Mouse (Mus musculus) cerebellum, adult 2 months (tissue): ENCODE results near the gene Ankrd35. TPM values are rescaled to one million over a fixed set of nuclear protein-coding genes. Genes with fewer than 3 reads are reported as not detected.
"Not testable (repeated sequence)": the region's sequence is repeated elsewhere in the genome, so short reads cannot be mapped to it uniquely, and the experiment has no call there.

ENCODE experiments used
- DNase-seq, 2 experiments: peaks; one replicate each; pipeline ENCODE4 v3.0.0; 2021
- H3K27ac ChIP-seq: fragments of 200-500 bp; 2 replicates; pipeline ENCODE4 v1.5.1; 2012; ENCODE audit warnings: low read length, control low read depth, inconsistent platforms; ENCODE audit not compliant: insufficient read depth
- H3K27me3 ChIP-seq: fragments of 200-500 bp; 2 replicates; pipeline ENCODE4 v1.6.1; 2012; ENCODE audit warnings: inconsistent platforms, mild to moderate bottlenecking, low read length, moderate library complexity; ENCODE audit not compliant: control insufficient read depth, insufficient read depth
- H3K4me1 ChIP-seq: fragments of 200-500 bp; 2 replicates; pipeline ENCODE4 v1.6.1; 2011; ENCODE audit warnings: low read length; ENCODE audit not compliant: control insufficient read depth, insufficient read depth
- H3K4me3 ChIP-seq: fragments of 200-500 bp; replicated peaks from 2 replicates; pipeline ENCODE3; 2011; ENCODE audit warnings: mild to moderate bottlenecking, low read depth, low read length, control low read depth; ENCODE audit not compliant: insufficient read depth
- CTCF ChIP-seq: fragments of 200-500 bp; IDR thresholded peaks from 2 replicates; pipeline ENCODE4 v1.5.1; 2011; ENCODE audit warnings: low read depth, mild to moderate bottlenecking, control low read depth, low read length, moderate library complexity, borderline replicate concordance; ENCODE audit not compliant: insufficient read depth
- POLR2A ChIP-seq: fragments of 200-500 bp; IDR thresholded peaks from 2 replicates; pipeline ENCODE4 v1.6.1; 2011; ENCODE audit warnings: low read length, control low read depth, borderline replicate concordance; ENCODE audit not compliant: insufficient read depth
- WGBS: fragments of 180-500 bp; shearing (Covaris S2); methylation state at CpG from one replicate; pipeline ENCODE4 v1.1.7; 2018; 5-methylcytosine and 5-hydroxymethylcytosine counted together
- polyA plus RNA-seq: library from polyadenylated mRNA; depleted of rRNA; stranded (reverse); fragments of >200 nt; gene quantifications from 2 replicates; pipeline ENCODE4 v1.2.3, GENCODE M21; 2012; rRNA removed

Ankrd35 gene
- polyA plus RNA-seq, 1 experiment = 11.6 TPM

- Histone ChIP-seq H3K27ac (no peak overlapping the region), H3K4me1 (peaks cover 13% of the 10 kb centered on the region; the same call in 1 of the 2 replicates), H3K27me3 (no peaks in the 10 kb centered on the region), H3K4me3 (no peak overlapping the region)
- 3% methylated on average over 1 of the region's 1 CpGs for WGBS
- TF ChIP-seq POLR2A (no peak), CTCF (no peak)
- no peak for DNase-seq
Measured at GRCm38 (mm10) chr3:96737013-96737740, 67.2 kb downstream of the Ankrd35 start.

- no peak overlapping the region for H3K27ac ChIP-seq
- no peak for DNase-seq
- 49% methylated on average over 1 of the region's 1 CpGs for WGBS
- TF ChIP-seq CTCF (no peak), POLR2A (no peak)
- H3K4me1 ChIP-seq = peaks cover 13% of the 10 kb centered on the region; the same call in 1 of the 2 replicates
- H3K4me3 ChIP-seq = no peak overlapping the region
- H3K27me3 ChIP-seq = no peaks in the 10 kb centered on the region
Measured at GRCm38 (mm10) chr3:96737995-96738394, 68.1 kb downstream of the Ankrd35 start.

GRCm38 (mm10) chr3:96740279-96740678 is 70.3 kb downstream of the Ankrd35 start:
- not testable (repeated sequence) for DNase-seq, H3K27me3 ChIP-seq, H3K4me3 ChIP-seq, H3K27ac ChIP-seq
- H3K4me1 ChIP-seq = peaks cover 13% of the 10 kb centered on the region; the same call in 1 of the 2 replicates

Other genes starting within 250 kb of the Ankrd35 start
- not detected in 2 replicates for gene BC107364, start 217.8 kb upstream of the Ankrd35 start, polyA plus RNA-seq
- 0.21 and 0.41 TPM in 2 replicates for gene Hfe2, start 145.0 kb upstream of the Ankrd35 start, polyA plus RNA-seq
- 15.2 and 21.9 TPM in 2 replicates for gene Txnip, start 112.2 kb upstream of the Ankrd35 start, polyA plus RNA-seq
- gene Gm16253, start 93.1 kb upstream of the Ankrd35 start, polyA plus RNA-seq = not detected in 2 replicates
- 53.1 and 55.5 TPM in 2 replicates for gene Polr3gl, start 76.0 kb upstream of the Ankrd35 start, polyA plus RNA-seq
- 53.2 and 58.1 TPM in 2 replicates for gene Ankrd34a, start 73.5 kb upstream of the Ankrd35 start, polyA plus RNA-seq
- 23.9 and 24.7 TPM in 2 replicates for gene Lix1l, start 69.0 kb upstream of the Ankrd35 start, polyA plus RNA-seq
- gene Rbm8a, start 40.2 kb upstream of the Ankrd35 start, polyA plus RNA-seq = 44.6 and 45.4 TPM in 2 replicates
- gene Pex11b, start 34.8 kb upstream of the Ankrd35 start, polyA plus RNA-seq = 61.8 and 62.3 TPM in 2 replicates
- 0.16 and 0.21 TPM in 2 replicates for gene Gm42957, start 34.7 kb upstream of the Ankrd35 start, polyA plus RNA-seq
- 4.7 and 5.1 TPM in 2 replicates for gene Itga10, start 24.5 kb upstream of the Ankrd35 start, polyA plus RNA-seq
- gene Pias3, start 26.3 kb downstream of the Ankrd35 start, polyA plus RNA-seq = 38.6 and 41.9 TPM in 2 replicates
- 11.8 and 14.3 TPM in 2 replicates for gene Nudt17, start 38.4 kb downstream of the Ankrd35 start, polyA plus RNA-seq
- 42.9 and 47.1 TPM in 2 replicates for gene Polr3c, start 57.5 kb downstream of the Ankrd35 start, polyA plus RNA-seq
- 57.0 and 58.8 TPM in 2 replicates for gene Rnf115, start 57.5 kb downstream of the Ankrd35 start, polyA plus RNA-seq
- gene Pdzk1, start 159.2 kb downstream of the Ankrd35 start, polyA plus RNA-seq = 0.03 TPM in 1 of 2 replicates, not detected in the other
- not detected in 2 replicates for gene Cd160, start 159.2 kb downstream of the Ankrd35 start, polyA plus RNA-seq
- 0.64 and 0.65 TPM in 2 replicates for gene Gja5, start 234.6 kb downstream of the Ankrd35 start, polyA plus RNA-seq
- gene Gpr89, start 235.2 kb downstream of the Ankrd35 start, polyA plus RNA-seq = 19.0 TPM in 2 replicates